Mouse (Mus musculus): Measurements from ENCODE around the gene Arid5b.

The Arid5b gene

DNA sequence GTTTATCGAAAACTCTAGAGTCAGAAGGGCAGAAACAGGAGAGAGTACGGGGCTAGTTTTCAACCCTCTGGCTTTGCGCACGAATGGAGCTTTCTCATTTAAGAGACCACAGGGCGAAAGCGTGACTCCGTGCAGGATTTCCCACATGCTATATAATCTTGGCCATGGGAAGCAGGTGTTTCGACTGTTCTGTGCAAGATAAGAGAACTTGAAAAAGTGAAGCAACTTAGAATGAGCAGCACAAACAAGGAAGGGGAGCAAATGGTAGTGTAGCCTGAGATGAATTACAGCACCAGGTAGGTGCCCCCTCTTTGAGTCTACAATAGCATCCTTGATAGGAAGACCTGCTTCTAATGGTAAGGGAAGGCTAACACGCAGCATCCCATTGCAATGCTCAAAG lies 118.8 kb downstream of the Arid5b start:
- no peak for DNase-seq

DNA sequence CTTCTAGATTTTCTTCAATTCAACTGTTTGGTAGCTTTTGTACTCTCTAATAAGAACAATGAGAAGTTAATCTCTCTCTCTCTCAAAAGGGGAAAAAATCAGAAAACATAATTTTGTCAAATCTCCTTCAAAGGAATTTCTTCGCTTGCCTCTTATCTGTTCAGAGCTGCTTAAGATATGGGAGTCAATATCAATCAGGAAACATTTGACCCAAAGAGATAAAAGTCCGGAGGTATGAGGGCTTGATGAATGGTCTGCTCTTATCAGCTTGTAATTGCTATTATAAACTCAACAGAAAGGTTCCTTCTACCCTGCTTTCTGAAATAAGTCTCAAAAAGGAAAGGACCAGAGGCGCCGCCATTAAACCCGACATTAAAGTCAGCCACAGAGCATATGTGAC lies 120.0 kb downstream of the Arid5b start:
- DNase-seq, result no peak

DNA sequence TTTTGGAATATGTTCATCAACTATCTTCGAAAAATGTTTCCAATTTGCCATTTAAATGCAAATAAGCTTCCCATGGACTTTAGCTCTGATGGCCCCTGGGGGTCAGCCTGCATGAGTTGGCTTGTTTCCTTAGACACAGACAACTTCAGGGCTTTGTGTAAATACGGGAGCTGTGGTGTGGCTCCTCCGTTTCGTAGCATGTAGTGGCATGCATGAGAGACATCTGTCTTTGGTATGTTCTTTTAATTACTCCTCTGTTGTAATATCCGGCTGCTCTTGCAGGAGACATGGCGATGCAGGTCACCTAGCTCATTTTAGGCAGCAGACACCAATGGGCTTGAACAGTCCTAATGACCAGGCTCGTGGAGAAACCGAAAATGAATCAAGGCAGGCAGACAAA lies 121.0 kb downstream of the Arid5b start:
- no peak for DNase-seq

DNA sequence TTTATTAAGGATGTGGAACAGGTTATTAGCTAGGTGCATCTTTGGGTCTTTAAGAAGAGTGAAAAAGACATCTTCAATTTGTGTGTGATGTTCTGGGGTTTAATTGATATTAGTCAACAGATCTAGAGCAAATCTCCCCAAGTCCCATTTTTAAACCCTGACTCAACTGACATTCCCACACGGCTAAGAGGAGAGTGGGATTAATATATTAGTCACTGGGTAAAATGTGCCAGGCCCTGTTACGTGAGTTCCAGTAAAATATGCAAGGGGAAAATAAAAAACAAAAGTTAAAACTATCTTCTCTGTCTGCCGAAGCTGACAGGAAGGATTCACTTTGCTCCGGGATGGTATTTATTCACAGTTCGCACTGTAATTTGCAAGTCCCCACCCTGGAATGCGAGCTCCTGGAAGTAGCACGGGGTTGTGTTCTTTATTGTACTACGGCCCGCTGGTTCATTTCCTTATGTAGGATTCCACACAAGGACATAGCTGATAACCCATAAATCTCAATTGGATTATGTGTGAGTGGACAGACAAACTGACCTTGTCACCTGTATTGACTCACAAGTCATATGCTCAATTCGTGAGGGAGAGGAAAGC lies 121.8 kb downstream of the Arid5b start:
- DNase-seq, result no peak

DNA sequence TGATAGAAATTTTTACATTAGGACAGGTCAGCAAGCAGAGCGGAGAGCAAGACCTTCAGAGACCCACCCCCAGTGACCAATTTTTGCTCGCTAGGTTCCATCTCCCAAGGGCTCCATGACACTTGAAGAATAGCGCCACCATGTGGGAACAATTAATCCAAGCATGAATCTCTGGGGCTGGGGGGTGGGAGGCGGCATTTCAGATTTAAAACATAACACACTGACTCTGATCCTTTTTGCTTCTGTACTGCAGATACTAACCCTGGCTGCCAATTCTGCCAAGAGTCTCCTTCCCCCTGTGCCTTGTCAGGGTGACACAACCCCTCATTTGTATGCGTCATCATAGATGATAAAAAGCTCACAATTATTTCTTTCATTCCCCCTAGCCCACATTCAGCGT lies 122.4 kb downstream of the Arid5b start:
- no peak for DNase-seq

DNA sequence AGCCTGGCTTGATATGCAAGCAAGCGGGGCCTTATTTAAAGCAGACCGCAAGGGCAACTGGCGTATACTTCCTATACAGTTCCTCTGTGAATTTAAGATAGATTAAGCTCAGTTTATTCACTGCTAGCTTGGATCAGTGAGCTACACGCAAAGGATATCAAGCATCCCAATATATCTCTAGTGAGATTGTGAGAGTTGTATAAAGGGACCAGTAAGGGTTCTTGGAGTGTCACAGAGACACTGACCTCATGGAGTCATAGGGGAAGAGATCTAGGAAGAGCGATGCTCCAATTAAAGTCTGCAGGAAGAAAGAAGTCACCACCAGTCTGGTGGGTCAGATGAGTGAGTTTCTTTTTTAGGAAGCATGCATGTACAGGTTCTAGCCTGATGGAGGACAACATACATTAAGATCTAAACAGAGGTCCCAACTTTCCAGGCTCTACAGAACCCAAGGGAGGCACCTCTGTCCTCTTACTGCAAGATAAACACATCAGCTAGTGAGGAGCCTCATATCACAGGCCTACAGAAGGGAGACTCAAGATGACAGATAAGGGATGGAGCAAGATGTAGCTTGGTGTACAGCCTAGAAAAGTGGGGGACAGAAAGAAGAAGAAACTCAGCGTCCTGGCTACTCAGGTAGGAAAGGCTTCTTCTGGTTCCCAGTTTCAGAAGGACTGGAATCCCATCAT lies 123.0 kb downstream of the Arid5b start:
- DNase-seq, result no peak

DNA sequence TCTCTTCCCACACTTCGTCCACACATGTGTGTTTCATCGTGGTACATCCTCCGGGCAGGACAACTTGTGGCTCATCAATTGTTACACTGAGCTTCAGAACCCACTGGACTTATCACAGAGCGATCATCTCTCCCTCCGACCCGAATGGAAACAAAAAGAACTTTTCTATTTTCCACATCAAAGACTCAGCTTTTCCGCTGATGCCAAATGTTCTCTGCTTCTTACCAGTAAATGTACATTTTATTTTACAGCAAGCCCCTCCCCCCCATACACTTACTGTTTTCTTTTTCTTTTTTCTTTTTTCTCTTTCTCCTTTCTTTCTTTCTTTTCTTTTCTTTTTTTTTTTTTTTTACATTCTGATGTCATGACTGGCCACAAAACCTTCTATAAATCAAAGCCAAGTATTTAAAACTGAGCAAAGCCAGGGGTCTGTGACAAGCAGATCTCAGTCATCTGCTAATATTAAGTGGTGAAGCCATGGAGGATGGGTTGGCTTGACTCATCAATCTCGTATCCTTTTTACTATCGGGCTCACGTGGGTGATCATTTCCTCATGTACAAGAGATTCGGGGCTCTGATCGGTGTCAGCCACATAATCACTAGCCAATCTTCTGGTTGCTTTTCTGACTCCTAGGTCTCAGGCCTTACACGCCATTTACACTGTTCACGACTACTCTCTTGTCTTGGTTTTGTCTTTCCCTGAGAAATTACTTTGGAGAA lies 124.3 kb downstream of the Arid5b start:
- no peak for DNase-seq

DNA sequence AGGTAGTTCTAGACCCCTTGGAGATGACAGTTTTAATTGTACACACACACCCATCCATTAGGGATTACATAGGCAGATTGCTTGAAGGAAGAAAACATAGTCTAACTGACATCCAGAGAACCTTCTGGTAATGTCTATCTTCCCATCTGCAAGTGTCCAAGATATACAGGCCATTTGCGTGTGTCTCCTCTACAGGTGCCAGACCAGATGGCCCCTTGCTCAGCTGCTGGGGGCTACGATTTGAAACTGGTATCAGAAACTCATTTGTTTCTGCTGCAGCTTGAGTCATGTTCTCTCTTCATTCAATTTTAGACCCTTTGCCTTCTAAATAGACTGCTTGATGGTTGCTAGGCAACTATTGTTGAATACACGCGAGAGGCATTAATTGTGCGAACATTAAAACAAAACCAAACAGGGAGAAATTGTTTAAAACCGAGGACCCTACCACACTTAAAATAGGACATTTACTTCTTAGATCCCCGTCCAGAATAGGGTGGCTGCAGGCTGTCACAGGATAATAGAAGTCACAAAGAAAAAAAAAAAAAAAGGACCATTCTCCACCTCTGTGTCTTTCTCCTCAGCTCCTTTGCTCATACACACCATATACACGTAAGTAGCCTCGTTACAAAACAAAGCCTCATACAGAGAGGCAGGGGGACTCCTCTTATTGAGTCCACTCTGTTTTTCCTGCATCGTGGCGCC lies 125.0 kb downstream of the Arid5b start:
- DNase-seq, result no peak

DNA sequence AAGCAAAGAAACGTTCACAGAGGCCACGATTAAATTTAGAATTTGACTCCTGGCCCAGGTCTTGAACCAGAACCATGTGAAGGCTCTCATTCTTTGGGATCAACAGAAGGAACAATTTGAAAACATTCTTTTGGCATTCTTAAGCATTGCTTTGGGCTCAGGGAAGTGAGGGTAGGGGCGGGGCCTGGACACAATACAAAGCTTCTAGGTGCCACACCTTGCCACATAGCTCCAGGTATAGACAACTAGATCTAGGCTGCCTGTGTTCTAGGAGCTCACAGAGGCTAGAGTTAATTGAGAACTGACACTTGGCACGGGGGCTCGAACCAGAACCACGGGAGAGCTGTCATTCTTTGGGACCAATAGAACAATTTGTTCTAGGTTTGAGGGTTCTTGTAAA lies 130.0 kb downstream of the Arid5b start:
- DNase-seq, result no peak

DNA sequence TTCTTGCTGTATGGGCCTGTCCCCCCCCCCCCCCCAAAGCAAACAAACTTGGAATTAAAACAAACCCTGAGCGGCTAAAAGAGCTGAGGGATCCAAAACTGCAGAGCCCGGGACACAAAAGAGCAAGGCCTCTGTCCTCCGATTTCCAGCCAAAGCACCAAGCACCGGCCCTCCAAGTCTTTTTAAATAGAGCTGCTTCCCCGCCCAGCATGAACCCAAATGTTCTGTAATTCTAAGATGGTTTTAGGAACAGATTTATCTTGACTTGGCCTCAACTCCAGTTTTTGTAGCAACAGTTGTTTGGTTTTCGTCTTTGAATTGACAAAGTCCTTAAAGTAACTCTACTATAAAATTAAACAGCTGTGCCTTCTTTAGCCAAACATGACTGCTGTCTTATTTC lies 130.8 kb downstream of the Arid5b start:
- DNase-seq, result peak; percentile 65

DNA sequence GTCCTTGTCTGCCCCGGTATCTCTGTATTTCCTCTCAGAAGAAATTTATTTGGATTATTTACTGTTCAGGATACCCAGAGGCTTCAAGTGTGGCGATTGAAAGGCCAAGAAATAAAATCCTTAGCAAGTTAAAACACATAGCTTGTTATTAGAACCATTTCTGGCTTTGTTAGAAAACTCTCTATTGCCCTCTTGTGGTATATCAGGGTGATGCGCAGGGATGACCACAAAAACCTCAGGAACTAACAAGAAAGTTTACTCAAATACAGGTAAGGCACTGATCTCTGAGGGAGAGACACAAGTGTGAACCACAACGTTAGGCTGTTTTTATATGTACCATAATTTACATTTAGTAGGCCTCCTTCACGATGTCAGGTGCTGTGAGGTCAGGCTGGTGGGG lies 131.7 kb downstream of the Arid5b start:
- DNase-seq, result peak; percentile 80

DNA sequence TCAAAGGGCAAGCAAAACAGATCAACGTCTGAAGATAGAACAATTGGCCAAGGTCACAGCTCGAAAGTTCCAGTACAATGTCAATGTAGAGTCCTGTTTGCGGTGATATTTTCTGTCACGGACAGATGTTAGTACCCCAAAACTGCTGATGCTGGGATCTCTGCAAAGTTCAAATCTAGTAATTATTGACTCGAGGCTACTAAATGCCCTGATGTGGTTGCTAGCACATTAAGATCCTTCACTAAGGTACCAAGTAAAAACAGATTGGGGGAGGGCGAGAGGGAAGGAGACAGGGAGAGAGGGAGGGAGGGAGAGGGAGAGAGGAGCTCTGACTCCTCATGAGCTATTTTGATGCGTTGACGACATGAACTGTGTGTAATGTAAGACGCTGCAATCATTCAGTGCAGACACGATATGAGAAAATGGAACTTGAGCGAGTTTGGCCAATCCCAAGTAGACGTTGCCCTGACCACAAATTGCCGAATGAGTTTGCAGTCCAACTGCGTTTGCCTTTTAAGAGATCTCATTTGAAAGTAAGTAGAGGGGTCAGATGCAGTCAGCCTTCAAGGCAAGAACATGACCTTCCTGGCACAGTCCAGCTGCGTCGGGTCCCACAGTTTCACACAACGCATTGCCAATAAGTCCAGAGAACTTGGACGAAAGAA lies 133.1 kb downstream of the Arid5b start:
- DNase-seq, result no peak

DNA sequence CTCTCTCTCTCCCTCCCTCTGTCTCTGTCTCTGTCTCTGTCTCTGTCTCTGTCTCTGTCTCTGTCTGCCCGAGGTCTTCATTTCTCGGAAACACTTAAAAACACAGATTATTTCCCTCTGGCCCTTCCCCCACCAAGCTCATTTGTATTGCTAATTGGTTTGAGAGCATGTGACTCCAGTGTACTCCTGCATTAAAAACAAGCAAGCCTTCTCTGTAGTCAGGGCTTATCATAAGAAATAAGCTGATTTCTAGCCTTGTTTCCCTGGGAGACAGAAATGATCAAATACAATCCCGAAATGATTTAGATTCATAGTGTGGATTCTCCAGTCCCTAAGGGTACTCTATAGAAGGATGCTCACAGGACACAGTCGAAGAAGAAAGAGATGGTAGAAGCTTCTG lies 136.0 kb downstream of the Arid5b start:
- no peak for DNase-seq

DNA sequence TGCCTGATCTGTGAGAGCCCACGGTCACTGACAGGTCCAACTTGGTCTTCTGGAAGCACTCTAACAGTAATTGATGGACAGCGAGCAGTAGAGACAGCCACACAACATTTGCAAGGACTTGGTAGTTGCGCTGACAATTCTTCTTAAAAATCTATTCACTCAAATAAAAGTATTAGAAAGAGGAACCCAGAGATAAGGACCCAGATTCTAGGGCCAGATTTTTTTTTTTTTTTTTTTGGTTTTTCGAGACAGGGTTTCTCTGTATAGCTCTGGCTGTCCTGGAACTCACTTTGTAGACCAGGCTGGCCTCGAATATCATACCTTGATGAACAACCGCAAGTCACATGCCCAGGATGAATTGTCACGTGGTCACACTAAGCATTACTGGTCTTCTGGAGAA lies 137.0 kb downstream of the Arid5b start:
- DNase-seq, result no peak

DNA sequence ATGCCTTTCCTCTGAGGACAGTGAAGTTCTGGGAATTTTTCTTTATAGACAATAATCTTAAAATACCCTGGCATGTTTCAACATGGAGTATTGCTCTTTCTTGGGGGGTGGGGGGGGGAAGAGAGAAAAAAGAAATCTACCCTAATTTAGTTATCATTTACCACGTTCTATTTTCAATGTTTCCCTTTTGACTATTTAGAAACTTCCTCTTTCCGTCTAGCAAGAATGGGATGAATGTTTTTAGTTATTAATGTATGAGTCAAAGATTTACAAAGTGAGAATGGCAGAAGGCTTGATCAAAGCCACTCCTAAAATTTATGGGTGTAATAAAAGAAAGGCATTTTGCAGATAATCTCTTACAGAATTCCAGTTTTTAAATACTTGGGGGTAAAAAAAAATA lies 137.7 kb downstream of the Arid5b start:
- DNase-seq, result no peak

DNA sequence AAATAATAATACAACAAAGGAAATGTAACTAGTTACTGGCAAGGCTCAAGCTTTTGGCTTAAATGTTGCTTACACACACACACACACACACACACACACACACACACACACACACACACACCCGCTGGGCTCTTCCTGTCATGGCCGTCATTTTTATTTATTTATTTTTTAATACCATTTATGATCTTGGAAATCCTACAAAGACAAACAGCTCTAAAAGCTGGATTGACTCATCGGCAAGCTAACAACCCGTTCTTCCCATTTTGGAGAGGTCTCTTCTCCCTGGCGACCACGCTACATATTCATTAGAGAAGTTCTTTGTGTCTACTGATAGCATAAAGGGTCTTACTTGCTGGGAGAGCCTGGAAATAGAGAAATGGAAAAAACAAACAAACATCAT lies 138.2 kb downstream of the Arid5b start:
- DNase-seq, result no peak

DNA sequence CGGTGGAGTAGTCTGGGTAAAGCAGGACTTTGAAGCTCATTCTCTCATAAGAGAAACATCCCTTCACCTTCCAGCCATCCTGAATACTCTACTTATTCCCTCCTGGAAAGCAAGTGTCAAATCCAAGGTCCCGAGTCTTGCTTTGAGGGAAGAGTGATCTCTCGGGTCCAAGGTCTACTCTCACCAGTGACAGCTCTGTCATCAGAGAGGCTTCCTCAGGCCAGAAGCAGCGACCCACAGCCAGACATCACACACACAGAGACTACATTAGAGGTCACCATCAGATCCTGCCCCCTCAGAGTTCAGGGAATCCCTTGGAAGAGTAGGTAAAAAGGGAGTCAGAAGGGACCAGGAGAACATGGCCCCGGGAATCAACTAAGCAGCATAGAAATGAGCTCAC lies 140.4 kb downstream of the Arid5b start:
- no peak for DNase-seq

DNA sequence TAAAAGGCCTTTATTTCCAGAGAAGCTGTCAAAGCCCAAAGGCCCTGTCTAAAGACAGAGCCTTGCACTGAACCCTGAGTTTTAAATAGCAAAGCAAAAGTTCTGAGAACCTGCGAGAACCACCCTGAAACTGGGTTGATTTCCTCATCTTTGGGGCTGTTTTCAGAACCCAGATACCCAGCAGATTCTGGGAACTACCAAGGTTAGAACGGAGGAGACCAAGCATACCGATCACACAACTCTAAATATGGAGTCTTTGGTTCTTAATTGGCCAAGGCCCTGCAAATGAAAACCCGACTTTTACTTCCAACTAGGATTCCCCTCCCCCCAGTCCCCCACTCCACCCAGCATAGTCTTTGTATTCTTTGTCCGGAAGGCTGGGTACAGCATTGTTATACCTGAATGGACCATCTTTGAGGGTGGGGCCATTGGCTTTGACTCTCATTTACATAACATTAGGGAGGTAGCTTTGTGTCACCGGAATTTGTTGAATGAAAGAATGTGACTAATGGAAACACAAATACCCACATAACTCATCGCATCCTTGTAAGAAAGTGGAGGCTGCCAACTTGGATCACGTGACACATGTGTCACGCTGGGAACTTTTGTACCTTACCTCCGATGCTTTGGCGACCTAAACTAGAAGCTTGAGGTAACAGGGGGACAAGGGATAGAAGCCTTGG lies 141.2 kb downstream of the Arid5b start:
- DNase-seq, result no peak

DNA sequence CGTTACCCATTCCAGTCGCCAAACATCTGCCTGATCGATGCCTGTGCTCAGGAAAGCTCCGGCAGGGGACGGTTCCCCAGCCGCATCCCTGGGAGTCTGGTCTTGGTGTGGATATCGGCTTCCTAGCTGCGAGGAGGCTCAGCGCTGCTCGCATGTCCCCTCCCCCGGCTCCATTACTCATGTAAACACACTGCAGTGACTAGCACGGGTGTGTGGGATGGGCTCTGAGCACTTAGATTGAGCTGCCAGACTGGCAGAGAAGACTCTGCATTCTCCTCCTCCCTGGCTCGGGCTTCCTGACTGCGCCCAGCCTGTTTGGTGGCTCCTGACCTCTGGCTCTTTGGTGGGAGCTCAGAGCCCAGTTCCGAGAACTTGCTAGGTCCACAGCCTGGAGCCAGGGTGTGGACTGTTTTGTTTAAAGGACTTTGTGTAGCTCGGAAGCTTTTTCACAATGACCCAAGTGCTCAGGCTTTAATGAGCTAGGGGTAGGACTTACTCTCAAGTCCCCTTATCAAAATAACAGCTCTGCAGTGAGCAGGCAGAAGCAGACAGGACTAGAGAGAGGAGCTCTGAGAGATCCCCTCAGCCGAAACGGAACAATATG lies 142.0 kb downstream of the Arid5b start:
- DNase-seq, result peak; percentile 94

DNA sequence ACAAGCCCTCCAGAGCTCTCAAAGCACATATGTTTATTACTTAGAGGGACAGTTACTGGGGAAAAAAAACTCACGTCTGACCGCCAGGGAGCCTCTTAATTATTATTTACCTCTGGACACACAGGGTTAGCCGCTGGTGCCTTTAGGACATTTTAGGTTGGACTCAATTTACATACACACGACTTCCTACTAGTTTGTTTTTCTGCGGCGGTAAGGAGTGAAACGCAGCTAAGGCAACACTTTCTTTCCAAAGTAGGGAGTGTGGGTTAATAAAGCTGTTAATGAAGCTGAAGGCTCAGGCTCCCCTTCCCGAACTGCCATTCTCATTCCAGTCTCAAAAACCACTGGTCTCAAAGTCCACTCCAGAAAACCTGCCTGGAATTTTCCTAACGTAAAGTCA lies 142.5 kb downstream of the Arid5b start:
- DNase-seq, result no peak

DNA sequence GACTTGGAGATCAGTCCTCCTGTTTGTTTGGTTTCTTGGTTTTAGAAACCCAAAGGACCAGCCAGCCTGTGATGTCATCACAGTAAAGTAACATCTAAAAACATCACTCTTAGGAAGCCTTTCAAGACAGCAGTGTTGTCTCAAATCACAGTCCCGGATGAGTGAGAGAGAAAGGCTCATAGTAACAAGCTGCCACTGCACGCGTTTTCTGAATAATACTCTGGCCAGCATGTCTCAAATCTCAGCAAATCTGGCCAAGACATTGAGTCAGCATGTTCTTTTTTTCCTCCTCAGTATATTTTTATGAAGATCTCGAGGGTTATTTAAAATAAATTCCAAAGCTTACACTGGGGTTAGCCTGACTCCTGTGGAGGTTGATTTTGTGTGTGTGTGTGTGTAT lies 143.1 kb downstream of the Arid5b start:
- peak; percentile 68 for DNase-seq

DNA sequence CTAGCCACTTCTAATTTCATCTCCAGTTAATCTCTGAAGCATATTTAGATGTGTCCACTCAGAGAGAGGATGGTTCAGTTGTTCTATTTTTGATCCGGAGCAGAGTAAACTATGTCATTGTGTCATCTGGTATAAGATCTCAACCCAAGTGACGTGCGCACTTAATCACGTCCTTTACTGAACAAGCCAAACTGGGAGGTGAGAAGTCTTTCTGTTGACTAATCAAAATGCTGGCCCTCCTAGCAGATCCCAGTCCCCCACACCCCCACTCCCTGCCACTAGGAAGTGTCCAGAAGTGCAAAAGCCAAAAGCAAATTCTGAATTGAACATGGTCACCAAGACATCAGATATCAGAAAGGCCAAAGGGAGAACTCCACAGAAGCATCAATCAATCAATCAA lies 144.0 kb downstream of the Arid5b start:
- DNase-seq, result no peak

All from lung, postnatal 10 days (tissue).